In genomic region chr7:119961107-119961506, GRCm38 (mm10) we compare ENCODE assay signal across 11 mouse cellular contexts.
DNase-seq lines count a peak whose midpoint lies in the region; ATAC-seq and TF ChIP-seq lines count a peak whose summit lies in the region.
"Had no signal": no experiment of that assay in that cellular context is flagged by ENCODE, and none has a peak within 500 bp of the region (broad histone marks: within the 10 kb centered on the region; RNA-seq: fewer than 3 reads in every experiment).

No protein-coding gene starts in this region.

- no peak for ATAC-seq in midbrain, postnatal 0 days (ENCODE audit: low FRiP score)
- ATAC-seq in midbrain, embryonic 13.5 days: no peak
- no peak for ATAC-seq in megakaryocyte progenitor cell, adult 5-6 weeks (replicated peaks; ENCODE audit: poor library complexity)
- ATAC-seq in forebrain, embryonic 13.5 days: no peak

- no peak overlapping the region for H3K4me3 ChIP-seq in midbrain, postnatal 0 days (ENCODE audit: low read depth, low read length)
- H3K4me3 ChIP-seq in midbrain, embryonic 13.5 days (replicated peaks): no peak overlapping the region
- H3K4me3 ChIP-seq in forebrain, embryonic 13.5 days: no peak overlapping the region
- H3K4me3 ChIP-seq: lung, embryonic 15.5 days; neural tube, embryonic 15.5 days had no signal

- DNase-seq in midbrain, postnatal 0 days (ENCODE audit: low spot score): peak; percentile 5
- peak; percentile 80 for DNase-seq in adrenal gland, postnatal 14 days
- DNase-seq in heart, postnatal 36 days: peak; percentile 53 to 70
- DNase-seq in ovary, postnatal 36 days (ENCODE audit: low spot score): peak; percentile 22
- no peak for DNase-seq in layer of hippocampus, adult 8-10 months (ENCODE audit: low spot score in 2 of 2)
- DNase-seq: cerebellum, adult 11 months had no signal

- 70% methylated on average over 2 of the region's 2 CpGs for WGBS in midbrain, postnatal 0 days
- 77% methylated on average over 2 of the region's 2 CpGs for WGBS in midbrain, embryonic 13.5 days
- 87% methylated on average over 2 of the region's 2 CpGs for WGBS in forebrain, embryonic 13.5 days

- H3K9me3 ChIP-seq in midbrain, postnatal 0 days (ENCODE audit: low read length): no peaks in the 10 kb centered on the region
- H3K9me3 ChIP-seq in midbrain, embryonic 13.5 days: no peaks in the 10 kb centered on the region
- H3K9me3 ChIP-seq in forebrain, embryonic 13.5 days (replicated peaks): no peaks in the 10 kb centered on the region
- H3K9me3 ChIP-seq: lung, embryonic 15.5 days; neural tube, embryonic 15.5 days had no signal

- H3K36me3 ChIP-seq in midbrain, postnatal 0 days (ENCODE audit: insufficient read depth, low read length): no peaks in the 10 kb centered on the region
- H3K36me3 ChIP-seq in midbrain, embryonic 13.5 days: no peaks in the 10 kb centered on the region
- no peaks in the 10 kb centered on the region for H3K36me3 ChIP-seq in forebrain, embryonic 13.5 days (ENCODE audit: poor library complexity, severe bottlenecking)
- H3K36me3 ChIP-seq: lung, embryonic 15.5 days; neural tube, embryonic 15.5 days had no signal

- H3K27me3 ChIP-seq in midbrain, postnatal 0 days (ENCODE audit: insufficient read depth, low read length): no peaks in the 10 kb centered on the region
- no peaks in the 10 kb centered on the region for H3K27me3 ChIP-seq in midbrain, embryonic 13.5 days
- H3K27me3 ChIP-seq in forebrain, embryonic 13.5 days: no peaks in the 10 kb centered on the region
- H3K27me3 ChIP-seq: lung, embryonic 15.5 days; neural tube, embryonic 15.5 days had no signal

- no peak overlapping the region for H3K4me2 ChIP-seq in midbrain, postnatal 0 days (ENCODE audit: low read depth, low read length, poor library complexity, severe bottlenecking)
- H3K4me2 ChIP-seq in midbrain, embryonic 13.5 days (replicated peaks): no peak overlapping the region
- no peak overlapping the region for H3K4me2 ChIP-seq in forebrain, embryonic 13.5 days
- H3K4me2 ChIP-seq: lung, embryonic 15.5 days; neural tube, embryonic 15.5 days had no signal

- no peak overlapping the region for H3K27ac ChIP-seq in midbrain, postnatal 0 days (ENCODE audit: low read depth, low read length)
- no peak overlapping the region for H3K27ac ChIP-seq in midbrain, embryonic 13.5 days
- H3K27ac ChIP-seq in forebrain, embryonic 13.5 days: no peak overlapping the region
- H3K27ac ChIP-seq: lung, embryonic 15.5 days; neural tube, embryonic 15.5 days had no signal

- intact Hi-C loops in heart, postnatal 36 days (cut with DNase I): no loop called here

- no peaks in the 10 kb centered on the region for H3K4me1 ChIP-seq in midbrain, postnatal 0 days (ENCODE audit: insufficient read depth, low read length)
- H3K4me1 ChIP-seq in midbrain, embryonic 13.5 days (replicated peaks): no peaks in the 10 kb centered on the region
- no peaks in the 10 kb centered on the region for H3K4me1 ChIP-seq in forebrain, embryonic 13.5 days
- H3K4me1 ChIP-seq: lung, embryonic 15.5 days; neural tube, embryonic 15.5 days had no signal

- no peak overlapping the region for H3K9ac ChIP-seq in midbrain, postnatal 0 days (replicated peaks; ENCODE audit: low read length, poor library complexity, severe bottlenecking)
- H3K9ac ChIP-seq in midbrain, embryonic 13.5 days (replicated peaks): no peak overlapping the region
- no peak overlapping the region for H3K9ac ChIP-seq in forebrain, embryonic 13.5 days
- H3K9ac ChIP-seq: lung, embryonic 15.5 days; neural tube, embryonic 15.5 days had no signal

- TF ChIP-seq CTCF in midbrain, postnatal 0 days (IDR thresholded peaks at IDR 0.05): no peak

Comparison
In these comparisons a context has a peak if more than half of its experiments do, and no peak if none do; other contexts are left out.
1. DNase-seq: peak in midbrain, postnatal 0 days (single experiment), adrenal gland, postnatal 14 days (single experiment), heart, postnatal 36 days (2 of 2) and ovary, postnatal 36 days (single experiment); none in layer of hippocampus, adult 8-10 months (0 of 2).